Mouse (Mus musculus) cerebellum, adult (tissue): ENCODE results near the gene Gm42688.
A peak's percentile ranks its signal among the peaks of the same experiment; 100 is the strongest.

Source experiments
- ATAC-seq: cut with Nextera tagmentation; 2 replicates; pipeline ENCODE4 v1.9.2; 2017; ENCODE audit warnings: mild to moderate bottlenecking, moderate library complexity, mixed read lengths; ENCODE audit not compliant: insufficient number of reproducible peaks, low FRiP score, low TSS enrichment

The Gm42688 gene

GRCm38 (mm10) chr6:83116373-83117164 lies 15.2 kb downstream of the Gm42688 start:
- ATAC-seq = no peak

- ATAC-seq = no peak
Observed at GRCm38 (mm10) chr6:83117165-83117438, 15.7 kb downstream of the Gm42688 start.

GRCm38 (mm10) chr6:83117616-83118015 lies 16.2 kb downstream of the Gm42688 start:
- ATAC-seq = no peak

GRCm38 (mm10) chr6:83118369-83118768 lies 17.0 kb downstream of the Gm42688 start:
- no peak for ATAC-seq

GRCm38 (mm10) chr6:83118825-83119733 lies 17.7 kb downstream of the Gm42688 start:
- no peak for ATAC-seq

GRCm38 (mm10) chr6:83119734-83120051 lies 18.3 kb downstream of the Gm42688 start:
- ATAC-seq = no peak

GRCm38 (mm10) chr6:83120930-83121862 lies 19.8 kb downstream of the Gm42688 start, which contains the start of gene Wbp1:
Gene Wbp1, minus strand, starts transcription at chr6:83121559.
- ATAC-seq = peak; percentile 95

GRCm38 (mm10) chr6:83121863-83122710 lies 20.7 kb downstream of the Gm42688 start:
- no peak; the same call in 1 of the 2 replicates for ATAC-seq

GRCm38 (mm10) chr6:83122961-83123360 lies 21.5 kb downstream of the Gm42688 start:
- no peak for ATAC-seq

- peak; percentile 32; the same call in 1 of the 2 replicates for ATAC-seq
Observed at GRCm38 (mm10) chr6:83124851-83125312, 23.5 kb downstream of the Gm42688 start.

- no peak for ATAC-seq
Observed at GRCm38 (mm10) chr6:83125331-83125730, 23.9 kb downstream of the Gm42688 start, which contains the start of gene Ino80b. Gene Ino80b, minus strand, starts transcription at chr6:83125431.

- no peak for ATAC-seq
Observed at GRCm38 (mm10) chr6:83127419-83127818, 26.0 kb downstream of the Gm42688 start.

GRCm38 (mm10) chr6:83131469-83132034 lies 30.1 kb downstream of the Gm42688 start:
- no peak for ATAC-seq

GRCm38 (mm10) chr6:83132176-83132919 lies 30.9 kb downstream of the Gm42688 start:
- ATAC-seq = no peak

- ATAC-seq = no peak
Observed at GRCm38 (mm10) chr6:83134226-83134625, 32.8 kb downstream of the Gm42688 start.

GRCm38 (mm10) chr6:83134951-83135513 lies 33.6 kb downstream of the Gm42688 start, which contains the start of gene Rtkn:
Gene Rtkn, plus strand, starts transcription at chr6:83135463.
- no peak for ATAC-seq

- ATAC-seq = no peak; the same call in 1 of the 2 replicates
Observed at GRCm38 (mm10) chr6:83135571-83136161, 34.2 kb downstream of the Gm42688 start.
